Mouse (Mus musculus) stomach, postnatal 0 days (tissue): Measurements from ENCODE around the gene Csnk2a2. TPM values are rescaled to one million over a fixed set of nuclear protein-coding genes. Genes with fewer than 3 reads are reported as not detected.

Source experiments
- ATAC-seq: fragments of 200-750 bp; cut with Nextera tagmentation; 2 replicates; pipeline ENCODE4 v1.8.0; 2017; ENCODE audit not compliant: low FRiP score, low TSS enrichment
- DNase-seq: peaks from one replicate; pipeline ENCODE4 v3.0.0-alpha.2; 2016; ENCODE audit warnings: low spot score
- H3K27ac ChIP-seq: fragments of 300-500 bp; sonication (generic); replicated peaks from 2 replicates; pipeline ENCODE4 v1.5.1; 2014; ENCODE audit warnings: mild to moderate bottlenecking, control low read depth
- H3K27me3 ChIP-seq: fragments of 300-500 bp; sonication (generic); 2 replicates; pipeline ENCODE4 v1.6.1; 2014; ENCODE audit warnings: low read length; ENCODE audit not compliant: control insufficient read depth, insufficient read depth
- H3K36me3 ChIP-seq: fragments of 300-500 bp; sonication (generic); 2 replicates; pipeline ENCODE4 v1.6.1; 2014; ENCODE audit warnings: low read length, mixed read lengths; ENCODE audit not compliant: control insufficient read depth, insufficient read depth
- H3K4me1 ChIP-seq: fragments of 300-500 bp; sonication (generic); replicated peaks from 2 replicates; pipeline ENCODE4 v1.6.1; 2014; ENCODE audit warnings: antibody characterized with exemption; ENCODE audit not compliant: control insufficient read depth, insufficient read depth
- H3K4me2 ChIP-seq: fragments of 300-500 bp; sonication (generic); replicated peaks from 2 replicates; pipeline ENCODE4 v1.6.1; 2014; ENCODE audit warnings: low read depth, mild to moderate bottlenecking, control low read depth, moderate library complexity
- H3K4me3 ChIP-seq: fragments of 300-500 bp; sonication (generic); 2 replicates; pipeline ENCODE4 v1.5.1; 2014; ENCODE audit warnings: low read depth, low read length, control low read depth
- H3K9ac ChIP-seq: fragments of 300-500 bp; sonication (generic); 2 replicates; pipeline ENCODE4 v1.6.1; 2014; ENCODE audit warnings: mild to moderate bottlenecking, low read length, control low read depth, mixed read lengths
- H3K9me3 ChIP-seq: fragments of 300-500 bp; sonication (generic); 2 replicates; pipeline ENCODE4 v1.6.1; 2016; ENCODE audit warnings: low read length; ENCODE audit not compliant: control insufficient read depth
- CTCF ChIP-seq: IDR thresholded peaks from 2 replicates; pipeline ENCODE4 v1.5.1; 2016; ENCODE audit warnings: antibody characterized with exemption, low read depth, mild to moderate bottlenecking, moderate library complexity
- EP300 ChIP-seq: optimal IDR thresholded peaks from 2 replicates; pipeline ENCODE3; 2016; ENCODE audit warnings: antibody characterized with exemption
- WGBS: fragments of 180-500 bp; shearing (Covaris S2); extraction: QIAGEN DNeasy Blood & Tissue Kit; methylation state at CpG from one replicate; pipeline ENCODE4 v1.1.7; 2014; 5-methylcytosine and 5-hydroxymethylcytosine counted together
- polyA plus RNA-seq: library from polyadenylated mRNA; unstranded; fragments of >200 nt; fragmentation: Nextera tagmentation; extraction: Ambion mirVana; gene quantifications from 2 replicates; pipeline ENCODE4 v1.2.1, GENCODE M21; 2015

The Csnk2a2 gene
- polyA plus RNA-seq, 1 experiment from 2014 or later: 7.9 TPM

GRCm38 (mm10) chr8:95397201-95397600 is 92.6 kb downstream of the Csnk2a2 start:
- TF ChIP-seq EP300 (no peak), CTCF (no peak)
- WGBS: 37% methylated on average over 5 of the region's 5 CpGs
- H3K4me1 ChIP-seq: no peaks in the 10 kb centered on the region
- H3K9me3 ChIP-seq: no peaks in the 10 kb centered on the region
- H3K4me2 ChIP-seq: no peak overlapping the region
- no peaks in the 10 kb centered on the region for H3K36me3 ChIP-seq
- ATAC-seq (peak; percentile 25; the same call in 1 of the 2 replicates), DNase-seq (no peak)
- H3K27me3 ChIP-seq: no peaks in the 10 kb centered on the region
- H3K27ac ChIP-seq: no peak overlapping the region
- no peak overlapping the region for H3K4me3 ChIP-seq
- no peak overlapping the region for H3K9ac ChIP-seq

- H3K4me3 ChIP-seq: no peak overlapping the region
- no peak for TF ChIP-seq CTCF
- no peak for TF ChIP-seq EP300
- H3K4me2 ChIP-seq: no peak overlapping the region
- 49% methylated on average over 11 of the region's 11 CpGs for WGBS
- no peak overlapping the region for H3K9ac ChIP-seq
- no peak for DNase-seq
- H3K27me3 ChIP-seq: no peaks in the 10 kb centered on the region
- no peak overlapping the region for H3K27ac ChIP-seq
- no peak for ATAC-seq
- no peaks in the 10 kb centered on the region for H3K4me1 ChIP-seq
- H3K9me3 ChIP-seq: no peaks in the 10 kb centered on the region
- H3K36me3 ChIP-seq: no peaks in the 10 kb centered on the region
Observed at GRCm38 (mm10) chr8:95396752-95397151, 93.1 kb downstream of the Csnk2a2 start.

Other genes starting within 250 kb of the Csnk2a2 start
- 0.69 and 1.1 TPM in 2 replicates for gene Cngb1, start 183.5 kb downstream of the Csnk2a2 start, polyA plus RNA-seq
- gene Tepp, start 179.5 kb downstream of the Csnk2a2 start, polyA plus RNA-seq: 0.19 TPM in 1 of 2 replicates, not detected in the other
- 2.5 TPM in 2 replicates for gene Zfp319, start 158.1 kb downstream of the Csnk2a2 start, polyA plus RNA-seq
- 21.5 and 24.6 TPM in 2 replicates for gene Usb1, start 157.8 kb downstream of the Csnk2a2 start, polyA plus RNA-seq
- 19.0 and 21.7 TPM in 2 replicates for gene Mmp15, start 137.8 kb downstream of the Csnk2a2 start, polyA plus RNA-seq
- 85.5 and 85.7 TPM in 2 replicates for gene Cfap20, start 55.2 kb downstream of the Csnk2a2 start, polyA plus RNA-seq
- 0.42 and 0.62 TPM in 2 replicates for gene Ccdc113, start 44.0 kb upstream of the Csnk2a2 start, polyA plus RNA-seq
- not detected in 2 replicates for gene Prss54, start 86.3 kb upstream of the Csnk2a2 start, polyA plus RNA-seq
- gene Gins3, start 143.4 kb upstream of the Csnk2a2 start, polyA plus RNA-seq: 4.7 and 5.0 TPM in 2 replicates
- 17.1 and 17.9 TPM in 2 replicates for gene Ndrg4, start 186.9 kb upstream of the Csnk2a2 start, polyA plus RNA-seq
- 19.9 and 23.7 TPM in 2 replicates for gene Setd6, start 225.8 kb upstream of the Csnk2a2 start, polyA plus RNA-seq